Mouse (Mus musculus): ENCODE measurements around the gene Usp18. TPM values are rescaled to one million over a fixed set of nuclear protein-coding genes. Genes with fewer than 3 reads are reported as not detected.

Gene Usp18
- polyA plus RNA-seq (2015; fragmentation: Nextera tagmentation; extraction: Ambion mirVana): 2.8 and 3.0 TPM in 2 replicates

DNA sequence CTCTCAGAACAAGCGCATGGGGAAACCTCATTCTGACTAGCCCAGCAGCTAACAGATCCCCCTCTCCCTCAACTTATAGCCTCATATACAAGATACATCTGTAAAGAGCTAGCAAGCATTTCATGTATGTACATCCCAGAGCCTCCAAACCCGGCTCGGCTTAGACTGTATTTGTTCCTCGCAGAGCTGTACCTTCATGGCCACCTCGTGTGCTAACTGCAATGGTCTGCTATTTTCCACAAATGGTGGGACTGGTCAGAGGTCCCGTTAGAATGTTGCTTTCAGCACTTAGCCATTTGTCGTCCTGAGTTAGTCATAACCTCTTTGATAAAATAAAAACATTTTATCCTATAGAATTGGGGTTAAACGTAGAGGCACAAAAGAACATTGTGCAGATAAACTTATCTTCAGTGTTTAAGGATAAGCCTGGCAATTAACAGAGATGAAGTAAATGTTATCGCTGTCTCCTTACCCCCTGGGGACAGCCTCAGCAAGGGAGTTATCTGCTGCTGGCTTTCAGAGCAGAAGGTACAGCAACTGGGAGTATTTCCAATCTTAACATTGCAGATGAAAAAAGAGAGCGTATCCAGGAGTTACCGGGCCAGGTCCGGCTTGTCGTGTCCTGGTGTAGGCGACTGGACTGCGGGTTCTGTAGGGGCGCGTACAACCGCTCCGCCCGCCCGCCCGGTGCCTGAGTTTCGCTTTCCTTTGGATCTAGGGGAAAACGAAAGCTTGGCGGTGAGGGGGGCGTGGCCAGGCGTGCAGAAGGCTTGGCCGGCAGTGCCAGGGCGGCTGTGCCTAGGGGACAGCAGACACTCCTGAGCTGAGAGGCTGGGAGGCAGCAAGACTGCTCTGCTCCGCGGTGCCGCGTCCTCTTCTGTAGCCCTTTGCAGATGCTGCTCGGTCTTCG is at the start of gene Usp18:
TSS of gene Usp18 (plus strand) at position 780 of the 910 bp plus-strand sequence.
- H3K9me3 ChIP-seq (ENCODE audit: low read length): no peaks in the 10 kb centered on the region
- H3K4me2 ChIP-seq (replicated peaks; ENCODE audit: low read depth, low read length): peak within 1 kb of the TSS; percentile 73
- peaks cover 13% of the 10 kb centered on the region; the same call in 1 of the 2 replicates for H3K27me3 ChIP-seq (ENCODE audit: insufficient read depth, low read length)
- no peak within 1 kb of the TSS for H3K27ac ChIP-seq (ENCODE audit: low read length)
- WGBS: 6% methylated on average over 35 of the region's 35 CpGs
- peak within 1 kb of the TSS; percentile 67 for H3K9ac ChIP-seq (replicated peaks; ENCODE audit: low read length)
- no peaks in the 10 kb centered on the region for H3K36me3 ChIP-seq (ENCODE audit: insufficient read depth, low read length)
- peak; percentile 97 for ATAC-seq (ENCODE audit: low FRiP score, low TSS enrichment)
- peak within 1 kb of the TSS; percentile 72 for H3K4me3 ChIP-seq (ENCODE audit: low read length)
- peaks cover 3% of the 10 kb centered on the region; the same call in 1 of the 2 replicates for H3K4me1 ChIP-seq (ENCODE audit: insufficient read depth, low read length)

DNA sequence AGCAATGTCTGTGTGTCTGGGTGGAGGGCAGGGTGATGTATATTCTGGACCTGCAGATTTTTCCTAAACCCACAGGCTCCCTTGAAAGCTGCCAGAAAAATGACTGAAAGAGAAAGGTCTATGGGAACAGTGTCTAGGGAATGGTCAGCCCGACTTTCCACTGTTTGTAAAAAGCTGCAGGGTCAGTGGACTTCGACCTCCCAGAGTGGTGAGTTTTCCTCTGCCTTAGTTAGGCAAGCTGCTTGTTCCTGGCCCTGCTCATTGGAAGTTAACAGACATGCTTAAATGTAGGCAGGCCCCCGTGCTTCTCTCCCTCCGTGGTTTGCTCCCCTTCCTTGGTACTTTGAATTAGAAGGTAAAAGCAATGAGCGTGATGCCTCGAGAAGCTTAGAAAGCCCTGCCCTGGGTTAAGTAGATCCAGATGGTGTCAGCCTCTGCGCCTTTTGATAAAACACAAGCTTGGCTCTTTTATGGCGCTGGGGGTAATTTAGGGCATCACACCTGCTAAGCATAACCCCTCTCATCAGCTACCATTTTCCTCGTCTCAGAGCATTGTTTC is 47.8 kb upstream of the Usp18 start:
- Histone ChIP-seq H3K27ac (ENCODE audit: low read length) (no peak overlapping the region), H3K27me3 (ENCODE audit: insufficient read depth, low read length) (no peaks in the 10 kb centered on the region), H3K9me3 (ENCODE audit: low read length) (no peaks in the 10 kb centered on the region), H3K4me3 (ENCODE audit: low read length) (no peak overlapping the region), H3K9ac (replicated peaks; ENCODE audit: low read length) (no peak overlapping the region), H3K36me3 (ENCODE audit: insufficient read depth, low read length) (peaks cover 9% of the 10 kb centered on the region; the same call in 1 of the 2 replicates), H3K4me1 (ENCODE audit: insufficient read depth, low read length) (peaks cover 6% of the 10 kb centered on the region; the same call in 1 of the 2 replicates), H3K4me2 (replicated peaks; ENCODE audit: low read depth, low read length) (no peak overlapping the region)
- ATAC-seq (ENCODE audit: low FRiP score, low TSS enrichment): no peak
- WGBS: 36% methylated on average over 9 of the region's 9 CpGs

DNA sequence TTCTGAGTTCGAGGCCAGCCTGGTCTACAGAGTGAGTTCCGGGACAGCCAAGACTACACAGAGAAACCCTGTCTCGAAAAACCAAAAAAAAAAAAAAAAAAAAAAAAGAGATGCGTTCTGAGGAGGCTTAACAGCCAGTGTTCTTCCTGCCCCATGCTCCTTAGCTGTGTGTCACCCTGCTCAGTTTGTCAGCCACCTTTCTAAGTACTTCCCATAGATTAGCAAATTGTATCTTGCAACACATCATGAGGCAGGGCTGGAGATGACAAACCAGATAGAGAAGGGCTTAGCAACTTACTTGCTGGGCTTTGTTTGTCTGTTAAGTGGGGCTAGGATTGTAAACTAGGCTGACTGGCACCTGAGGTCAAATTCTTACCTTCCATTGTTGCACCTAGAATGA is 45.2 kb upstream of the Usp18 start:
- WGBS: 90% methylated on average over 3 of the region's 4 CpGs
- H3K36me3 ChIP-seq (ENCODE audit: insufficient read depth, low read length): 0 out of 2 replicates have a peak, but pooled peaks cover 4% of the 10 kb centered on the region
- no peaks in the 10 kb centered on the region for H3K27me3 ChIP-seq (ENCODE audit: insufficient read depth, low read length)
- H3K9me3 ChIP-seq (ENCODE audit: low read length): no peaks in the 10 kb centered on the region
- H3K27ac ChIP-seq (ENCODE audit: low read length): no peak overlapping the region
- H3K9ac ChIP-seq (replicated peaks; ENCODE audit: low read length): no peak overlapping the region
- ATAC-seq (ENCODE audit: low FRiP score, low TSS enrichment): no peak
- H3K4me3 ChIP-seq (ENCODE audit: low read length): no peak overlapping the region
- no peak overlapping the region for H3K4me2 ChIP-seq (replicated peaks; ENCODE audit: low read depth, low read length)
- no peaks in the 10 kb centered on the region for H3K4me1 ChIP-seq (ENCODE audit: insufficient read depth, low read length)

DNA sequence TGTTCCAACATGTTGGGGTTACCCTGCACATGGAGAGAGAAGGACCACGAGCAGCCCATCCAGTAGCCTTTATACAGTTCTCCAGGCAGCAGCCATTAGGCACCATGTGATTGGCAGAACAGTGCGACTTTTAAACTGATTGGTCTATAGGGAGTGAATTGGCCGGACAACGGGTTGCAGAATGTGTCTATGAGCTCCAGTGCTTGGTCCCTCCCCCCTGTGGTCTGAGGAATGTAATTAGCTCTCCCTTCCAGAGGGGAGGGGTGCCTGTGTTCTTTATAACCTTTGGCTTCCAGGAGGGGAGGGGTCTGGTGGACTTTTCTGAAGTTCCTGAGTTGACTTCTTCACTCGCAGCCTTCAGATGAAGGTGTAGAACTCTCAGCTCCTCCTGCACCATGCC is 43.7 kb upstream of the Usp18 start:
- Histone ChIP-seq H3K27me3 (ENCODE audit: insufficient read depth, low read length) (no peaks in the 10 kb centered on the region), H3K36me3 (ENCODE audit: insufficient read depth, low read length) (0 out of 2 replicates have a peak, but pooled peaks cover 2% of the 10 kb centered on the region), H3K4me1 (ENCODE audit: insufficient read depth, low read length) (no peaks in the 10 kb centered on the region), H3K4me3 (ENCODE audit: low read length) (no peak overlapping the region), H3K27ac (ENCODE audit: low read length) (no peak overlapping the region), H3K9me3 (ENCODE audit: low read length) (no peaks in the 10 kb centered on the region), H3K4me2 (replicated peaks; ENCODE audit: low read depth, low read length) (no peak overlapping the region), H3K9ac (replicated peaks; ENCODE audit: low read length) (no peak overlapping the region)
- ATAC-seq (ENCODE audit: low FRiP score, low TSS enrichment): no peak
- 67% methylated on average over 5 of the region's 5 CpGs for WGBS

DNA sequence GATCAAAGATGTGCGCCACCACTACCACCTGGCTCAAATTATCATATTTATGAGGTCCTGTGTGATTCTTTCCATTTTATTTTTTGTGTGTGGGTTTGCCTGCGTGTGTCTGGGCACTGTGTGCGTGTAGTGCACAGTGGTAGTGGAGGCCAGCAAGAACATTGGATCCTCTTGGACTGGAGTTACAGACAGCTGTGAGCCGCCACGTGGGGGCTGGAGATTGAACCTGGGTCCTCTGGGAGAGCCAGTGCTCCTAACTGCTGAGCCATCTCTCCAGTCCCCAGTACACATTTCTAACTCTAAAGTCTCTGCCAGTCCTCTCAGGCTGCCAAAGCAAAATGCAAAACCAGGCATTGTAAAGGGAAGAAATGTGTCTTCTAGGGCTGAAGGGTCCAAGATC is 39.2 kb upstream of the Usp18 start:
- H3K36me3 ChIP-seq (ENCODE audit: insufficient read depth, low read length): no peaks in the 10 kb centered on the region
- no peak for ATAC-seq (ENCODE audit: low FRiP score, low TSS enrichment)
- no peak overlapping the region for H3K4me3 ChIP-seq (ENCODE audit: low read length)
- no peaks in the 10 kb centered on the region for H3K9me3 ChIP-seq (ENCODE audit: low read length)
- no peak overlapping the region for H3K9ac ChIP-seq (replicated peaks; ENCODE audit: low read length)
- H3K27me3 ChIP-seq (ENCODE audit: insufficient read depth, low read length): peaks cover 25% of the 10 kb centered on the region
- H3K27ac ChIP-seq (ENCODE audit: low read length): no peak overlapping the region
- H3K4me2 ChIP-seq (replicated peaks; ENCODE audit: low read depth, low read length): no peak overlapping the region
- WGBS: 87% methylated on average over 5 of the region's 5 CpGs
- peaks cover 14% of the 10 kb centered on the region for H3K4me1 ChIP-seq (ENCODE audit: insufficient read depth, low read length)

DNA sequence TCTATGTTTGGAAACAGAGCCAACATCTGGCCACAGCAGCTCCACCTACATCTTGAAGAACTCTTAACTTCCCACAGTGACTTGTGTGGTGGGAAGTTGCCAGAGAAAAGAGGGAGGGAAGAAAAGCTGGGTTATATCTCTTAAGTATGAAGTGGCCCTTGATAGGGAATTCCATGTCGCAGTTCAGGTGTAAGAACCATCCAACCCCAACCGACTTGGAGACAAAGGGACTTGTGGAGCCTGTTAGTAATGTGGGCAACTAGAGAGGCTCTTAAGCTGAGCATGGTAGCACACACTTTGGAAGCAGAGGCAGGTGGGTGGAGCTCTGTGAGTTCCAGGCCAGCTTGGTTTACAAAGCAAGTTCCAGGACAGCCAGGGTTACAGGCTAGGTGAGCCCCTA is 36.1 kb upstream of the Usp18 start:
- WGBS: 78% methylated on average over 2 of the region's 2 CpGs
- H3K9ac ChIP-seq (replicated peaks; ENCODE audit: low read length): no peak overlapping the region
- no peak overlapping the region for H3K4me2 ChIP-seq (replicated peaks; ENCODE audit: low read depth, low read length)
- no peak overlapping the region for H3K27ac ChIP-seq (ENCODE audit: low read length)
- no peak overlapping the region for H3K4me3 ChIP-seq (ENCODE audit: low read length)
- peaks cover 16% of the 10 kb centered on the region for H3K4me1 ChIP-seq (ENCODE audit: insufficient read depth, low read length)
- H3K9me3 ChIP-seq (ENCODE audit: low read length): no peaks in the 10 kb centered on the region
- ATAC-seq (ENCODE audit: low FRiP score, low TSS enrichment): no peak
- no peaks in the 10 kb centered on the region for H3K36me3 ChIP-seq (ENCODE audit: insufficient read depth, low read length)
- H3K27me3 ChIP-seq (ENCODE audit: insufficient read depth, low read length): peaks cover 30% of the 10 kb centered on the region

DNA sequence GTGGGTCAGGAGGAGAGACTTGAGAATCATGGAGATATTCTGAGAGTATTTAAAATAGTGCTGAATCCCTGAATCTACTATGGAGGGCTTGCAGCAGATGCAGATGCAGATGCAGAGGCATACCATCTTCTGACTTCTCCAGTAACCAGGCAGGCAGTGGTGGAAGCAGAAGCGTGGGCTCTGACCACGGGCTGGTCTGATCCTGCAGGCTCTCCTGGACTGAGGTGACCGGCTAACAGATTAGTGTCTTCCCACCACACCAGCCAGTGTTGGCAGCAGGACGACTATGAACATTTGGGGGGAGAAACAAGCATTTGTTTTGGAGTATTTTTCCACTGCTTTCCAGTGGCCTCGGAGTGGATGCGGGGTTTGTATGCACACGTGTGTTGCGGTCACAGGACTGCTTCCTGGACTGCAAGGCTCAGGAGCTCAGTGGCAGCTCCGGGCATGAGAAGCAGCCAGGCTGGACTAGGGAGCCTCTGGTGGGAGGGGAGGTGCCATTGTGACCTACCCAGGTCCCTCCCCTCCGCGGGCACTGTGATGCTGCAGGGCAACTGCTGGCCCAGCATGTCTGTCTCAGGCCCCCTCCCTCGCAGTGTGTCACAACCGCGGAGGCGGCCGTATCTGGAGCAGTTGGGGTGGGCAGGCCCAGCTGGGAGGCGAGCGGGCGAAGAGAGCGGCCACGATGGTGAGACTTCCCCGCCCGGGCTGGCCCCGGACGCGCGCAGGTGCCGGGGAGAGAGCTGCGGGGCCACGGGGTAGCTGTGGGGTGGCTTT is 35.4 kb upstream of the Usp18 start, which contains the start of gene Tuba8:
TSS of gene Tuba8 (plus strand) at position 548 of the 777 bp plus-strand sequence.
- Histone ChIP-seq H3K4me2 (replicated peaks; ENCODE audit: low read depth, low read length) (peak within 1 kb of the TSS; percentile 87), H3K9me3 (ENCODE audit: low read length) (no peaks in the 10 kb centered on the region), H3K9ac (replicated peaks; ENCODE audit: low read length) (peak within 1 kb of the TSS; percentile 56), H3K27me3 (ENCODE audit: insufficient read depth, low read length) (peaks cover 30% of the 10 kb centered on the region), H3K27ac (ENCODE audit: low read length) (no peak within 1 kb of the TSS), H3K4me1 (ENCODE audit: insufficient read depth, low read length) (peaks cover 16% of the 10 kb centered on the region), H3K36me3 (ENCODE audit: insufficient read depth, low read length) (no peaks in the 10 kb centered on the region), H3K4me3 (ENCODE audit: low read length) (peak within 1 kb of the TSS; percentile 54)
- peak; percentile 81 for ATAC-seq (ENCODE audit: low FRiP score, low TSS enrichment)
- WGBS: 4% methylated on average over 30 of the region's 30 CpGs

DNA sequence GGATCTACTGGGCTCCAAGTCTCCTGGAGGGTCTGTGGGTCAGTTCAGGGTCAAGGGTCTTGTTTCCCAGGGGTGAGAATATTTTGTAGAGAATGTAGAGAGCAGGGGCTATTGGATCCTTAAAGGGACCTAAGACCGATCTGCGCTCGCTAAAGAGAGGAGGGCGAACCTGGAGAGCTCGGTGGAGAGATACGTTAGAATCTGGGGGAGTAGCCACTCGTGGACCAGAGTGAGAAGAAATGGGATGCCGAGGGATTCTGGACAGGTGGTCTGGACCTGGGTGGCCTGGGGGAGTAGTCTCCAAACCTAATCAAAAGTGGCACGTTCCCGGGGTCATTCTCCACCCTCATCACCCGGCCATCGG is 34.8 kb upstream of the Usp18 start:
- peak overlapping the region; percentile 56 for H3K9ac ChIP-seq (replicated peaks; ENCODE audit: low read length)

DNA sequence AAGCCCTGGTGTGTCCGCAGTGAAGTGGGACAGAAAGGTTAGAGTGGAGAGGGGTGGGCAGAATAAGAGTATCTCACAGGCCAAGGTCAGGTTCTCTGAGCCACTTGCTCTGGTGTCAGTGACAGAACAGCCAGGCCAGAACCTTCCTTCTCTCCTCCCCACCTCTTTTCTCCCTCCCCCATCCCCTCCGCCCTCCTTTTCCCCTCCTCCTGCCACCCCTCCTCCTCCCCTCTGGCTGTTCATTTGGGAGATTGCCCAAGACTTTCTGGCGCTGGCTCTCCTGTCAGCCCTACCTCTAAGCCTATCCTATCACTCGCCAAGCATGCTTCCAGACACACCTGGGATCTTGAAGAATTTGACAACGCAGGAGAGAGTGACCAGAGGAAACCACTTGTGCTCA is 34.0 kb upstream of the Usp18 start:
- H3K4me2 ChIP-seq (replicated peaks; ENCODE audit: low read depth, low read length): peak overlapping the region; percentile 87
- peaks cover 16% of the 10 kb centered on the region for H3K4me1 ChIP-seq (ENCODE audit: insufficient read depth, low read length)
- H3K4me3 ChIP-seq (ENCODE audit: low read length): peak overlapping the region; percentile 54; the same call in 1 of the 2 replicates
- peaks cover 30% of the 10 kb centered on the region for H3K27me3 ChIP-seq (ENCODE audit: insufficient read depth, low read length)
- 13% methylated on average over 5 of the region's 5 CpGs for WGBS
- no peak for ATAC-seq (ENCODE audit: low FRiP score, low TSS enrichment)
- no peaks in the 10 kb centered on the region for H3K36me3 ChIP-seq (ENCODE audit: insufficient read depth, low read length)
- H3K27ac ChIP-seq (ENCODE audit: low read length): no peak overlapping the region
- no peaks in the 10 kb centered on the region for H3K9me3 ChIP-seq (ENCODE audit: low read length)
- no peak overlapping the region for H3K9ac ChIP-seq (replicated peaks; ENCODE audit: low read length)

More for the DNA sequence above, 34.8 kb upstream of the Usp18 start:
- peaks cover 30% of the 10 kb centered on the region for H3K27me3 ChIP-seq (ENCODE audit: insufficient read depth, low read length)
- H3K36me3 ChIP-seq (ENCODE audit: insufficient read depth, low read length): no peaks in the 10 kb centered on the region
- H3K4me2 ChIP-seq (replicated peaks; ENCODE audit: low read depth, low read length): peak overlapping the region; percentile 87
- 2% methylated on average over 12 of the region's 12 CpGs for WGBS
- H3K4me3 ChIP-seq (ENCODE audit: low read length): peak overlapping the region; percentile 54
- H3K4me1 ChIP-seq (ENCODE audit: insufficient read depth, low read length): peaks cover 16% of the 10 kb centered on the region
- peak; percentile 54; the same call in 1 of the 2 replicates for ATAC-seq (ENCODE audit: low FRiP score, low TSS enrichment)
- H3K9me3 ChIP-seq (ENCODE audit: low read length): no peaks in the 10 kb centered on the region
- H3K27ac ChIP-seq (ENCODE audit: low read length): no peak overlapping the region
